Mouse (Mus musculus) ovary, adult 2 months (tissue): ENCODE data around the gene Hoxb7. TPM values are rescaled to one million over a fixed set of nuclear protein-coding genes. Genes with fewer than 3 reads are reported as not detected.

Experiments used
- polyA plus RNA-seq: library from polyadenylated mRNA; depleted of rRNA; stranded (reverse); fragments of >200 nt; gene quantifications from 2 replicates; pipeline ENCODE4 v1.2.3, GENCODE M21; 2012; rRNA removed

The Hoxb7 gene
- polyA plus RNA-seq = 6.5 and 8.1 TPM in 2 replicates

GRCm38 (mm10) chr11:96285771-96286738 is at the start of gene Hoxb7:
TSS of gene Hoxb7 (plus strand) at chr11:96286623.

GRCm38 (mm10) chr11:96270996-96271540 is 15.4 kb upstream of the Hoxb7 start, which contains the start of gene Hoxb9:
TSS of gene Hoxb9 (plus strand) at chr11:96271457.

GRCm38 (mm10) chr11:96281855-96282570 is 4.4 kb upstream of the Hoxb7 start, which contains the start of gene Hoxb8:
TSS of gene Hoxb8 (plus strand) at chr11:96281905.

GRCm38 (mm10) chr11:96291681-96292564 is 5.5 kb downstream of the Hoxb7 start, which contains the start of gene Hoxb6:
TSS of gene Hoxb6 (plus strand) at chr11:96292476.

GRCm38 (mm10) chr11:96303151-96304099 is 17.0 kb downstream of the Hoxb7 start, which contains the start of gene Hoxb5:
TSS of gene Hoxb5 (plus strand) at chr11:96303336.

GRCm38 (mm10) chr11:96317608-96318367 is 31.4 kb downstream of the Hoxb7 start, which contains the start of gene Hoxb4:
TSS of gene Hoxb4 (plus strand) at chr11:96318267.

GRCm38 (mm10) chr11:96323154-96323553 is 36.7 kb downstream of the Hoxb7 start, which contains the start of gene Hoxb3:
TSS of gene Hoxb3 (plus strand) at chr11:96323326.

Other genes starting within 250 kb of the Hoxb7 start
- gene Ube2z, start 221.2 kb upstream of the Hoxb7 start, polyA plus RNA-seq = 38.8 and 39.7 TPM in 2 replicates
- 450 and 554 TPM in 2 replicates for gene Atp5g1, start 211.0 kb upstream of the Hoxb7 start, polyA plus RNA-seq
- gene Calcoco2, start 174.7 kb upstream of the Hoxb7 start, polyA plus RNA-seq = 0.13 TPM in 1 of 2 replicates, not detected in the other
- 1.2 and 1.7 TPM in 2 replicates for gene Ttll6, start 152.8 kb upstream of the Hoxb7 start, polyA plus RNA-seq
- not detected in 2 replicates for gene Hoxb13, start 92.3 kb upstream of the Hoxb7 start, polyA plus RNA-seq
- gene Hoxb9, start 15.2 kb upstream of the Hoxb7 start, polyA plus RNA-seq = 3.0 and 3.3 TPM in 2 replicates
- 40.2 and 48.4 TPM in 2 replicates for gene Hoxb8, start 4.7 kb upstream of the Hoxb7 start, polyA plus RNA-seq
- 33.9 and 44.1 TPM in 2 replicates for gene Hoxb6, start 5.9 kb downstream of the Hoxb7 start, polyA plus RNA-seq
- 7.6 and 8.0 TPM in 2 replicates for gene Hoxb5, start 16.7 kb downstream of the Hoxb7 start, polyA plus RNA-seq
- 5.0 and 6.5 TPM in 2 replicates for gene Hoxb4, start 31.6 kb downstream of the Hoxb7 start, polyA plus RNA-seq
- gene Hoxb3, start 36.7 kb downstream of the Hoxb7 start, polyA plus RNA-seq = 15.2 and 16.2 TPM in 2 replicates
- gene Hoxb2, start 63.9 kb downstream of the Hoxb7 start, polyA plus RNA-seq = 18.4 and 31.6 TPM in 2 replicates
- gene Hoxb1, start 79.1 kb downstream of the Hoxb7 start, polyA plus RNA-seq = not detected in 2 replicates
- 1.6 and 1.9 TPM in 2 replicates for gene Skap1, start 178.0 kb downstream of the Hoxb7 start, polyA plus RNA-seq